Mouse (Mus musculus): Measurements from ENCODE around the gene Zfp648. TPM values are rescaled to one million over a fixed set of nuclear protein-coding genes. Genes with fewer than 3 reads are reported as not detected.
A peak's percentile ranks its signal among the peaks of the same experiment; 100 is the strongest.

The Zfp648 gene
- polyA plus RNA-seq, 1 experiment from 2014 or later, result 0.68 TPM

GRCm38 (mm10) chr1:154204652-154205573 is 3.9 kb downstream of the Zfp648 start:
- Histone ChIP-seq H3K36me3 (ENCODE audit: control insufficient read depth, insufficient read depth) (no peaks in the 10 kb centered on the region), H3K4me1 (replicated peaks; ENCODE audit: control insufficient read depth, insufficient read depth, low read length) (peaks cover 11% of the 10 kb centered on the region), H3K27me3 (replicated peaks; ENCODE audit: control insufficient read depth, insufficient read depth, low read length) (peaks cover 26% of the 10 kb centered on the region), H3K9ac (replicated peaks; ENCODE audit: low read depth, low read length) (peak overlapping the region; percentile 56), H3K27ac (ENCODE audit: low read length) (no peak overlapping the region), H3K9me3 (ENCODE audit: control insufficient read depth, low read length) (no peaks in the 10 kb centered on the region), H3K4me3 (replicated peaks; ENCODE audit: low read length) (peak overlapping the region; percentile 46), H3K4me2 (ENCODE audit: low read length) (peak overlapping the region; percentile 84)
- peak; percentile 61 for ATAC-seq
- 8% methylated on average over 66 of the region's 66 CpGs for WGBS

- H3K9me3 ChIP-seq (ENCODE audit: control insufficient read depth, low read length), result no peaks in the 10 kb centered on the region
- no peak overlapping the region for H3K9ac ChIP-seq (replicated peaks; ENCODE audit: low read depth, low read length)
- H3K4me2 ChIP-seq (ENCODE audit: low read length), result no peak overlapping the region
- no peaks in the 10 kb centered on the region for H3K27me3 ChIP-seq (replicated peaks; ENCODE audit: control insufficient read depth, insufficient read depth, low read length)
- no peaks in the 10 kb centered on the region for H3K36me3 ChIP-seq (ENCODE audit: control insufficient read depth, insufficient read depth)
- no peak overlapping the region for H3K4me3 ChIP-seq (replicated peaks; ENCODE audit: low read length)
- WGBS, result 90% methylated on average over 2 of the region's 2 CpGs
- H3K4me1 ChIP-seq (replicated peaks; ENCODE audit: control insufficient read depth, insufficient read depth, low read length), result no peaks in the 10 kb centered on the region
- no peak overlapping the region for H3K27ac ChIP-seq (ENCODE audit: low read length)
- ATAC-seq, result no peak
These were observed 19.0 kb downstream of the Zfp648 start for GRCm38 (mm10) chr1:154219991-154220390.

GRCm38 (mm10) chr1:154220566-154220965 is 19.6 kb downstream of the Zfp648 start:
- no peak for ATAC-seq
- Histone ChIP-seq H3K4me2 (ENCODE audit: low read length) (no peak overlapping the region), H3K4me3 (replicated peaks; ENCODE audit: low read length) (no peak overlapping the region), H3K9me3 (ENCODE audit: control insufficient read depth, low read length) (no peaks in the 10 kb centered on the region), H3K27ac (ENCODE audit: low read length) (no peak overlapping the region), H3K36me3 (ENCODE audit: control insufficient read depth, insufficient read depth) (no peaks in the 10 kb centered on the region), H3K4me1 (replicated peaks; ENCODE audit: control insufficient read depth, insufficient read depth, low read length) (no peaks in the 10 kb centered on the region), H3K27me3 (replicated peaks; ENCODE audit: control insufficient read depth, insufficient read depth, low read length) (no peaks in the 10 kb centered on the region), H3K9ac (replicated peaks; ENCODE audit: low read depth, low read length) (no peak overlapping the region)
- 87% methylated on average over 3 of the region's 3 CpGs for WGBS

GRCm38 (mm10) chr1:154223807-154224207 is 22.8 kb downstream of the Zfp648 start:
- Histone ChIP-seq H3K27ac (ENCODE audit: low read length) (no peak overlapping the region), H3K27me3 (replicated peaks; ENCODE audit: control insufficient read depth, insufficient read depth, low read length) (no peaks in the 10 kb centered on the region), H3K9ac (replicated peaks; ENCODE audit: low read depth, low read length) (no peak overlapping the region), H3K4me3 (replicated peaks; ENCODE audit: low read length) (no peak overlapping the region), H3K4me2 (ENCODE audit: low read length) (no peak overlapping the region), H3K4me1 (replicated peaks; ENCODE audit: control insufficient read depth, insufficient read depth, low read length) (no peaks in the 10 kb centered on the region), H3K36me3 (ENCODE audit: control insufficient read depth, insufficient read depth) (no peaks in the 10 kb centered on the region), H3K9me3 (ENCODE audit: control insufficient read depth, low read length) (no peaks in the 10 kb centered on the region)
- ATAC-seq, result peak; percentile 79; the same call in 1 of the 2 replicates
- WGBS, result 13% methylated on average over 1 of the region's 1 CpGs

- Histone ChIP-seq H3K9ac (replicated peaks; ENCODE audit: low read depth, low read length) (no peak overlapping the region), H3K4me1 (replicated peaks; ENCODE audit: control insufficient read depth, insufficient read depth, low read length) (no peaks in the 10 kb centered on the region), H3K4me2 (ENCODE audit: low read length) (no peak overlapping the region), H3K27ac (ENCODE audit: low read length) (no peak overlapping the region), H3K27me3 (replicated peaks; ENCODE audit: control insufficient read depth, insufficient read depth, low read length) (no peaks in the 10 kb centered on the region), H3K9me3 (ENCODE audit: control insufficient read depth, low read length) (no peaks in the 10 kb centered on the region), H3K36me3 (ENCODE audit: control insufficient read depth, insufficient read depth) (no peaks in the 10 kb centered on the region), H3K4me3 (replicated peaks; ENCODE audit: low read length) (no peak overlapping the region)
- no peak for ATAC-seq
- 86% methylated on average over 4 of the region's 4 CpGs for WGBS
These were observed 31.6 kb downstream of the Zfp648 start for GRCm38 (mm10) chr1:154232594-154232993.

- Histone ChIP-seq H3K9ac (replicated peaks; ENCODE audit: low read depth, low read length) (no peak overlapping the region), H3K4me3 (replicated peaks; ENCODE audit: low read length) (no peak overlapping the region), H3K9me3 (ENCODE audit: control insufficient read depth, low read length) (no peaks in the 10 kb centered on the region), H3K4me1 (replicated peaks; ENCODE audit: control insufficient read depth, insufficient read depth, low read length) (no peaks in the 10 kb centered on the region), H3K27me3 (replicated peaks; ENCODE audit: control insufficient read depth, insufficient read depth, low read length) (no peaks in the 10 kb centered on the region), H3K4me2 (ENCODE audit: low read length) (no peak overlapping the region), H3K36me3 (ENCODE audit: control insufficient read depth, insufficient read depth) (no peaks in the 10 kb centered on the region), H3K27ac (ENCODE audit: low read length) (no peak overlapping the region)
- ATAC-seq, result no peak
- WGBS, result 85% methylated on average over 6 of the region's 6 CpGs
These were observed 32.0 kb downstream of the Zfp648 start for GRCm38 (mm10) chr1:154233033-154233432.

GRCm38 (mm10) chr1:154234814-154235213 is 33.8 kb downstream of the Zfp648 start:
- Histone ChIP-seq H3K9ac (replicated peaks; ENCODE audit: low read depth, low read length) (no peak overlapping the region), H3K27me3 (replicated peaks; ENCODE audit: control insufficient read depth, insufficient read depth, low read length) (no peaks in the 10 kb centered on the region), H3K27ac (ENCODE audit: low read length) (no peak overlapping the region), H3K4me3 (replicated peaks; ENCODE audit: low read length) (no peak overlapping the region), H3K9me3 (ENCODE audit: control insufficient read depth, low read length) (no peaks in the 10 kb centered on the region), H3K4me2 (ENCODE audit: low read length) (no peak overlapping the region), H3K4me1 (replicated peaks; ENCODE audit: control insufficient read depth, insufficient read depth, low read length) (no peaks in the 10 kb centered on the region), H3K36me3 (ENCODE audit: control insufficient read depth, insufficient read depth) (no peaks in the 10 kb centered on the region)
- ATAC-seq, result no peak
- 93% methylated on average over 9 of the region's 9 CpGs for WGBS

- no peak overlapping the region for H3K9ac ChIP-seq (replicated peaks; ENCODE audit: low read depth, low read length)
- H3K4me1 ChIP-seq (replicated peaks; ENCODE audit: control insufficient read depth, insufficient read depth, low read length), result 0 out of 2 replicates have a peak, but pooled peaks cover 2% of the 10 kb centered on the region
These were observed 37.9 kb downstream of the Zfp648 start for GRCm38 (mm10) chr1:154238876-154239275.

GRCm38 (mm10) chr1:154251186-154251585 is 50.2 kb downstream of the Zfp648 start:
- Histone ChIP-seq H3K9me3 (ENCODE audit: control insufficient read depth, low read length) (no peaks in the 10 kb centered on the region), H3K36me3 (ENCODE audit: control insufficient read depth, insufficient read depth) (no peaks in the 10 kb centered on the region), H3K27ac (ENCODE audit: low read length) (no peak overlapping the region), H3K4me3 (replicated peaks; ENCODE audit: low read length) (no peak overlapping the region), H3K9ac (replicated peaks; ENCODE audit: low read depth, low read length) (no peak overlapping the region), H3K4me1 (replicated peaks; ENCODE audit: control insufficient read depth, insufficient read depth, low read length) (no peaks in the 10 kb centered on the region), H3K4me2 (ENCODE audit: low read length) (no peak overlapping the region), H3K27me3 (replicated peaks; ENCODE audit: control insufficient read depth, insufficient read depth, low read length) (no peaks in the 10 kb centered on the region)
- no peak for ATAC-seq
- WGBS, result 89% methylated on average over 2 of the region's 2 CpGs

More at GRCm38 (mm10) chr1:154238876-154239275, 37.9 kb downstream of the Zfp648 start:
- Histone ChIP-seq H3K4me3 (replicated peaks; ENCODE audit: low read length) (no peak overlapping the region), H3K4me2 (ENCODE audit: low read length) (no peak overlapping the region), H3K27me3 (replicated peaks; ENCODE audit: control insufficient read depth, insufficient read depth, low read length) (no peaks in the 10 kb centered on the region), H3K27ac (ENCODE audit: low read length) (no peak overlapping the region), H3K36me3 (ENCODE audit: control insufficient read depth, insufficient read depth) (no peaks in the 10 kb centered on the region), H3K9me3 (ENCODE audit: control insufficient read depth, low read length) (no peaks in the 10 kb centered on the region)
- ATAC-seq, result no peak

Measured in forebrain, embryonic 16.5 days (tissue).